Mouse (Mus musculus) thymus, adult 2 months (tissue): Measurements from ENCODE around the gene Ndst2.

Source experiments
- CTCF ChIP-seq: fragments of 200-500 bp; IDR thresholded peaks from 2 replicates; pipeline ENCODE4 v1.5.1; 2012; ENCODE audit warnings: mild to moderate bottlenecking, control low read depth, low read length, moderate library complexity, borderline replicate concordance; ENCODE audit not compliant: control insufficient read depth, poor library complexity, insufficient read depth; ENCODE audit errors: extremely low read depth
- POLR2A ChIP-seq: fragments of 200-500 bp; IDR thresholded peaks from 2 replicates; pipeline ENCODE4 v1.6.1; 2012; ENCODE audit warnings: mild to moderate bottlenecking, low read length, control low read depth, moderate library complexity; ENCODE audit not compliant: control insufficient read depth, poor library complexity, insufficient read depth; ENCODE audit errors: extremely low read depth

DNA sequence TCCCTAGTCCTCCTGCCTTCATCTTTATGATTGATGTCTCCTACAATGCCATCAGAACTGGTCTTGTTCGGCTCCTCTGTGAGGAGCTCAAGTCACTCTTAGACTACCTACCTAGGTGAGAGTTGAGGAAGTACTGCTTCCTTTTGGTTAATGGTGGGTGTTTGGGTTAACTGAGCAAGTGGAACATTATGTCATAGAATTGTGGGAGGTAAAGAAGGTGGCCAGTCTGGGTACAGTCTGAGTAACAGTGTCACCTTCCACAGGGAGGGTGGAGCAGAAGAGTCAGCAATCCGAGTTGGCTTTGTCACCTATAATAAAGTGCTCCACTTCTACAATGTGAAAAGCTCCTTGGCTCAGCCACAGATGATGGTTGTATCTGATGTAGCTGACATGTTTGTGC, 45.4 kb downstream of the Ndst2 start:
- TF ChIP-seq CTCF (no peak), POLR2A (no peak)
